Mouse (Mus musculus) forebrain, embryonic 14.5 days (tissue): ENCODE measurements around the gene Khk. TPM values are rescaled to one million over a fixed set of nuclear protein-coding genes. Genes with fewer than 3 reads are reported as not detected.

Source experiments
- ATAC-seq: fragments of 200-750 bp; cut with Nextera tagmentation; 2 replicates; pipeline ENCODE4 v1.8.0; 2017; ENCODE audit warnings: mild to moderate bottlenecking, moderate library complexity
- DNase-seq: peaks from one replicate; pipeline ENCODE4 v3.0.0-alpha.2; 2015; ENCODE audit warnings: low spot score
- H3K27ac ChIP-seq: fragments of 300-500 bp; sonication (generic); 2 replicates; pipeline ENCODE4 v1.5.1; 2014; ENCODE audit warnings: low read depth, mild to moderate bottlenecking, control low read depth, low read length, moderate library complexity
- H3K27me3 ChIP-seq: fragments of 300-500 bp; sonication (generic); replicated peaks from 2 replicates; pipeline ENCODE4 v1.6.1; 2014; ENCODE audit warnings: low read length, control low read depth, mixed read lengths; ENCODE audit not compliant: control insufficient read depth, insufficient read depth
- H3K36me3 ChIP-seq: fragments of 300-500 bp; sonication (generic); 2 replicates; pipeline ENCODE4 v1.6.1; 2014; ENCODE audit warnings: low read length, control low read depth; ENCODE audit not compliant: control insufficient read depth, insufficient read depth
- H3K4me1 ChIP-seq: fragments of 300-500 bp; sonication (generic); 2 replicates; pipeline ENCODE4 v1.6.1; 2014; ENCODE audit warnings: antibody characterized with exemption, low read length, control low read depth; ENCODE audit not compliant: control insufficient read depth, insufficient read depth
- H3K4me2 ChIP-seq: fragments of 300-500 bp; sonication (generic); 2 replicates; pipeline ENCODE4 v1.6.1; 2014; ENCODE audit warnings: mild to moderate bottlenecking, control low read depth, low read length
- H3K4me3 ChIP-seq: fragments of 300-500 bp; sonication (generic); 2 replicates; pipeline ENCODE4 v1.5.1; 2014; ENCODE audit warnings: low read depth, low read length, control low read depth
- H3K9ac ChIP-seq: fragments of 300-500 bp; sonication (generic); 2 replicates; pipeline ENCODE4 v1.6.1; 2014; ENCODE audit warnings: mild to moderate bottlenecking, low read length, control low read depth, moderate library complexity
- H3K9me3 ChIP-seq: fragments of 300-500 bp; sonication (generic); replicated peaks from 2 replicates; pipeline ENCODE4 v1.6.1; 2016; ENCODE audit warnings: low read length, control low read depth, mixed read lengths; ENCODE audit not compliant: control insufficient read depth
- WGBS: fragments of 180-500 bp; shearing (Covaris S2); extraction: QIAGEN DNeasy Blood & Tissue Kit; methylation state at CpG from one replicate; pipeline ENCODE4 v1.1.7; 2014; 5-methylcytosine and 5-hydroxymethylcytosine counted together
- polyA plus RNA-seq: library from polyadenylated mRNA; unstranded; fragments of >200 nt; fragmentation: Nextera tagmentation; extraction: Ambion mirVana; gene quantifications from 2 replicates; pipeline ENCODE4 v1.2.1, GENCODE M21; 2014

The Khk gene
- polyA plus RNA-seq, 1 experiment from 2014 or later, result 8.3 TPM

DNA sequence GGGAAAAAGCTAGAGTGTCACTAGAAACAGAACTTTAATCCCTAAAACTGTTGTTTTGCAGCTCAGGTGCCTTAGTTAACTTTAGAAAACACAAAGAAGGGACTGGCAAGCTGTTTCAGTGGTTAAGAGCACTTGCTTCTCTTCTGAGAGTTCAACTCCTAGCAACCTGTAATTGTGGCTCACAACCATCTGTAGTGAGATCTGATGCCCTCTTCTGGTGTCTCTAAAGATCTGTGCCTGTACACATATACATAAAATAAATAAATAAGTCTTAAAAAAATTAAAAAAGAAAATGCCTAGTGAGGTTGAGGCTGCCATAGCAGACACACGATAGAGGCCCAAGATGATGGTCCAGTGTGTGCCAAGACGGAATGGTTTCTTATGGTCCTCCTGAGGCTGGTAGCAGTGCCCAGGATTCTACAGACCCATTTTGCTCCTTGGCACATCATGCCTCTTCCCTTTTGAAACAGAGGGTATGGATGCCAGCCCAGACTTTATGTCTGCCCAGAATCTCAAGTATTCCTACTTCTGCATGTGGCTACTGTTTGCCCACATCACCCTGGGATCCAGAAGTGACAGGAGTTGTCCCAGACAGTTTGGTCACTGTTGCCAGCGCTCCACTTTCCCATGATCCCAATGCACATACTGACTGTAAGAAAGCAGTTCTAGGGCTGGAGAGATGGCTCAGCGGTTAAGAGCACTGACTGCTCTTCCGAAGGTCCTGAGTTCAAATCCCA is 13.7 kb downstream of the Khk start:
- Histone ChIP-seq H3K4me1 (no peaks in the 10 kb centered on the region), H3K36me3 (no peaks in the 10 kb centered on the region), H3K27ac (no peak overlapping the region), H3K27me3 (no peaks in the 10 kb centered on the region), H3K9me3 (no peaks in the 10 kb centered on the region), H3K4me2 (no peak overlapping the region), H3K4me3 (no peak overlapping the region), H3K9ac (no peak overlapping the region)
- ATAC-seq, result no peak
- WGBS, result 83% methylated on average over 5 of the region's 5 CpGs
- DNase-seq, result no peak

DNA sequence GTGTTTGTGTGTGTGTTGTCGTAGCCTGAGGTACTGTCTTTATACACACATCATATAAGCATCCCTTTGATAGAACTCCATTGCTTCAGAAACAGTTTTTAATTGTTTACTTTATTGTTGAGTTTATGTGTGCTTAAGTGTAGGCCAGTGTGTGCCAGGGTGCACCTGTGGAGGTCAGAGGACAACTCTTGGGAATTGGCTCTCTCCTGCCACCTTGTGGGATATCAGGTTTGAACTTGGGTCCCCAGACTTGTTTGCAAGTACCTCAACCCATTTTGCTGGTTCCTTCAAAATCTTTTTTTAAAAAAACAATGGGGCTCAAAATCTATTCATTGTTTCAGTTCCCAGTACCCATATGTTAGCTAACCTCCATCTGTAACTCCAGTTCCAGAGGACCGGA is 21.8 kb downstream of the Khk start:
- H3K4me2 ChIP-seq, result no peak overlapping the region
- H3K9me3 ChIP-seq, result no peaks in the 10 kb centered on the region
- 92% methylated on average over 2 of the region's 2 CpGs for WGBS
- H3K4me1 ChIP-seq, result no peaks in the 10 kb centered on the region
- H3K27ac ChIP-seq, result no peak overlapping the region
- no peak overlapping the region for H3K9ac ChIP-seq
- no peaks in the 10 kb centered on the region for H3K36me3 ChIP-seq
- no peak for ATAC-seq
- H3K27me3 ChIP-seq, result no peaks in the 10 kb centered on the region
- no peak overlapping the region for H3K4me3 ChIP-seq
- no peak for DNase-seq

DNA sequence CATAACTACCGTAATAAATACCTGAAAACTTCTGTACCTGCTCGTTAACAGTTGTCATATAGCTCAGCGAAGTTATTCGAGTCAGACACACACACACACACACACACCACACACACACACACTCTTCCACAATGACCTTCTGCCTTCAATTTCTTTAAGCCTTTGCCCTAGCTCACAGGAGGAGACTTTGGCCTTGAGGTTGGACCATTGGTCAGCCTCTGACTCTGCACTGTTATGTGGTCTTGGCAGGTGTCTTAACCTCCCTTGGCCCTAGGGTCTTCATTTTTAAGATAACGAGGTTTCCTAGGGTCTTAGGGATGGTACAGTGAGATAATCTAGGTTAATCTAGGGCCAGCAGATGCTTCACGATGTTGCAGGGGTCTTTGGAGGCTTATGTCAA is 23.1 kb downstream of the Khk start:
- Histone ChIP-seq H3K4me2 (no peak overlapping the region), H3K4me3 (no peak overlapping the region), H3K9me3 (no peaks in the 10 kb centered on the region), H3K36me3 (no peaks in the 10 kb centered on the region), H3K4me1 (no peaks in the 10 kb centered on the region; the same call in 1 of the 2 replicates), H3K27me3 (no peaks in the 10 kb centered on the region), H3K27ac (no peak overlapping the region), H3K9ac (no peak overlapping the region)
- DNase-seq, result no peak
- WGBS, result 86% methylated on average over 6 of the region's 6 CpGs
- no peak for ATAC-seq

DNA sequence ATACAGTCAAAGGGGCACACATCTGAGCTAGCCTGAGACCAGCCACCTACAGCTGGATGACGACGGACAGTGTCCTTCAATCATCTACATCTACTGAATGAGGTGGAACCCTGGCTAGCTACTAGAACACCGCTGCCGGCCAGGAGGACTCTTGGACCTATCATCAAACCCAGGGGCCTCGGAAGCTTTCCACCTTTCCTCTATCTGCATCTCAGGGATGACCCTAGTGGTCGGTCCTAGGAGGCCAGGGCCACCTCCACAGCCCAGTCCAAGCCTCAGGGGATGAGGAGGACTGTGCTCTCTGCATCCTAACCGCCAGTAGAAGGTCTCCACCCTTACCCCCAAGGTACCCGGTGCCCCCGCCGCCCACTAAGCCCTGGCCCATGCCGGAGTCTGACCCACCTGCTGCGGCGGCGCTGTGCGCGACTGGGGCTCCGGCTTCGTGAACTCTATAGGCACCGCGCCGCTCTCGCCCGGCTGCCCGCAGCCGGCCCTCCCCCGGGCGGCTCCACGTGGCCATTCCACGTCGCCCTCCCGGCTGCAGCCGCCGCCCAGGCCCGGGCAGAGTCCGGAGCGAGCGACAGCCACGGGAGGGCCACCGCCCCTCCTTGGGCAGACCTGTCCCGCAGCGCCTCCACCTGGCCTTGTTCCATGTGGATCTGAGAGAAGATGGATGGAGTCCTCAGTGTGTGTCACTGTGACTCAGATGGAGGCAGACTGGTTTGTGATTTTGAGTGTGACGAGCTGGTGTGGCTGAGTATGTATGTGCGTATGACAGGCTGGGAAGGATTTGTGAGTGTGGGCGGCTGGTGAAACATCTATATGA is 23.9 kb downstream of the Khk start, which contains the start of gene Cgref1:
Gene Cgref1 (minus strand): TSS at position 636 of the 826 bp plus-strand sequence.
- Histone ChIP-seq H3K9me3 (no peaks in the 10 kb centered on the region), H3K27ac (no peak within 1 kb of the TSS), H3K4me2 (peak within 1 kb of the TSS; percentile 81), H3K9ac (peak within 1 kb of the TSS; percentile 72), H3K36me3 (no peaks in the 10 kb centered on the region), H3K4me1 (peaks cover 1% of the 10 kb centered on the region), H3K4me3 (peak within 1 kb of the TSS; percentile 46), H3K27me3 (no peaks in the 10 kb centered on the region)
- peak; percentile 59 for ATAC-seq
- WGBS, result 4% methylated on average over 44 of the region's 44 CpGs
- DNase-seq, result peak; percentile 74

DNA sequence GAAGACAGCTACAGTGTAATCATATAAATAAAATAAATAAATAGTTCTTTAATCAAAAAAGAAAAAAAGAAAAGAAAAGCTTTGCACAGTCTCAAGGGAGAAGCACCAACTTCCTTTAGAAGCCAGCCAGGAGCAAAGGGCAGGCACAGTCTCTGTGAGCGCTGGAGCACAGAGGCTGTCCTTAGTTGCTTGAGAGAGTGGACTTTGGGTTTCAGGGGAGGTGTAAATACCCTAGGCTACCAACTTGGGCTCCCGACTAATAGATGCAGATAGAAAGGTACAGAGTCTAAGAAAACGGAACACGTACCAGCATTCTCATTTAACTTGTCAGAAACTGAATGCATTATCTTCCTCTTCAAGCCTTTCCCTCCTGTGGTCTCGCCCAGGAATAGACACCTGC is 27.4 kb downstream of the Khk start:
- DNase-seq, result no peak
- H3K36me3 ChIP-seq, result peaks cover 17% of the 10 kb centered on the region
- H3K9me3 ChIP-seq, result no peaks in the 10 kb centered on the region
- 77% methylated on average over 5 of the region's 5 CpGs for WGBS
- peaks cover 6% of the 10 kb centered on the region for H3K4me1 ChIP-seq
- H3K27me3 ChIP-seq, result no peaks in the 10 kb centered on the region
- H3K9ac ChIP-seq, result no peak overlapping the region
- ATAC-seq, result no peak
- no peak overlapping the region for H3K27ac ChIP-seq
- no peak overlapping the region for H3K4me2 ChIP-seq
- no peak overlapping the region for H3K4me3 ChIP-seq

DNA sequence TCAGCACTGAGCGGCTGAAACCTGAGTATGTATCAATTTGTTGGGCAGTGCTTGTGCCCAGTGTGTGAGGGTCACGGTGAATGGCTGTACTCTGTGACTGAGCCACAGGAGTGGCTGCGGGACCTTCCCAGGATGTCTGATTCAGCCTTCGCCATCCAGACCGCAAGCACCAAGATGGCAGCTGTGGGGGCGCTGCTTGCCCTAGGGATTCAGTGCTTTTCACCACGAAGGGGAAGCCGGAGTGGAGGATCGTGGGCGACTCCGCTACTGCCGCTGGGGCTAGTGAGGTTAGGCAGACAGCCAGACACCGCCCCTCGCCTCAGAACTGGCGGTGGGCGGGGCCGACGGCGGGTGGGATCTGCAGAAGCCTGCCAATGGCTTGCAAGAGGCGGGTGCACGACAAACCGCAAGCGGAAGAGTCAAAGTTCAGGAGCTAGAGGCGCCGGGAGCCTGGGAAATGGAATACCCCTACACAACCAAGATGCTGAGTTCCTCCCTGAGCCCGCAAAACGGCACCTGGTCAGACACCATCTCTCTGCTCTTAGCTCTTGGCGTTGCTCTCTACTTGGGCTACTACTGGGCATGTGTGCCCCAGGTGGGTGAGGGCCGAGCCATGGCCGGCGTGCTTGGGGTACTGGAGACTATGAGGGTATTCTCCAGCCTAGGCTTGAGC is 28.6 kb downstream of the Khk start:
- H3K27ac ChIP-seq, result peak overlapping the region; percentile 52; the same call in 1 of the 2 replicates
- H3K36me3 ChIP-seq, result peaks cover 28% of the 10 kb centered on the region
- H3K4me1 ChIP-seq, result peaks cover 6% of the 10 kb centered on the region
- no peaks in the 10 kb centered on the region for H3K27me3 ChIP-seq
- ATAC-seq (peak; percentile 87), DNase-seq (peak; percentile 94)
- H3K4me2 ChIP-seq, result peak overlapping the region; percentile 92
- H3K9ac ChIP-seq, result peak overlapping the region; percentile 70
- H3K4me3 ChIP-seq, result peak overlapping the region; percentile 49
- WGBS, result under 1% methylated on average over 31 of the region's 31 CpGs
- H3K9me3 ChIP-seq, result no peaks in the 10 kb centered on the region

DNA sequence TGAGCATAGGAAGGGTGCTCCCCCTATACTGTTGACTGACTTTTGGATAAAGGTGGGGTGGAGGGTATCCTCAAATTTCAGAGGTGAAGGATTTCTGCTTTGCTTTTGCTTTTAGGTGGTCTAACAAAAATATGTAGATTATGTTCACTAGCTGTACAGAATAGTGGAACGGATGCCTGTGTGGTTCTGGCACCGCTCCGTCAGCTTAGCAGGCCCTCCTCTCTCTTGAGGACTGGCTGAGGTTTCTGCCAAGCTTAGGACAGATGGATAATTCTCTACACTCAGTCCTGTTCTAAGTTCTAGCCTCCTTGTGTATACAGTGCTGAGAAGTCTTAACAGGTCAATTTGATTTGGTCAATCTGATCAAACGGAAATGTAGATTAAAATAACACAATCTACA is 29.2 kb downstream of the Khk start:
- Histone ChIP-seq H3K4me1 (peaks cover 6% of the 10 kb centered on the region), H3K27ac (no peak overlapping the region), H3K36me3 (peaks cover 35% of the 10 kb centered on the region), H3K9me3 (no peaks in the 10 kb centered on the region), H3K4me2 (peak overlapping the region; percentile 92), H3K27me3 (no peaks in the 10 kb centered on the region), H3K4me3 (peak overlapping the region; percentile 49), H3K9ac (peak overlapping the region; percentile 70; the same call in 1 of the 2 replicates)
- DNase-seq (no peak), ATAC-seq (0 out of 2 replicates have a peak, but pooled peaks have one; percentile 31)
- 61% methylated on average over 4 of the region's 4 CpGs for WGBS

DNA sequence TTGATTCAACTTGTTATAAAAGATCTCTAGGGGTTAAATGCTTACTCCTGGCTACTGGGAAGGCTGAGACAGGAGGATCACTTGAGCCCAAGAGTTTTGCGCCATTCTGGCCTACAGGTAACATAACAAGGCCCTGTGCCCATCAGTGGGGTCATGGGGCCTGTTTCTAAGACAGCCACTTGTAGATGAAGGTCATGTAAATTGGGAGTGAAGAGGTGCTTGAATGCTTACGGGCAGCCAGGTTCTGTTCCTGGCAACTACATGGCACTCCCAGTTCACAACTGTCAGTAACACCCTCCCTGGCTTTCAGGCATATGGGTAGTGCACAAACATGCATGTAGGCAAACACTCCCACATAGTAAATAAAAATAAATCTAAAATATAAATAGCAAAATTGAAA is 29.7 kb downstream of the Khk start:
- Histone ChIP-seq H3K27ac (no peak overlapping the region), H3K36me3 (peaks cover 40% of the 10 kb centered on the region), H3K4me2 (no peak overlapping the region), H3K9me3 (no peaks in the 10 kb centered on the region), H3K4me1 (peaks cover 6% of the 10 kb centered on the region), H3K27me3 (no peaks in the 10 kb centered on the region), H3K4me3 (no peak overlapping the region), H3K9ac (no peak overlapping the region)
- DNase-seq (no peak), ATAC-seq (no peak)
- 94% methylated on average over 2 of the region's 2 CpGs for WGBS
